Mouse (Mus musculus): ENCODE results near the gene Cacna1c. TPM values are rescaled to one million over a fixed set of nuclear protein-coding genes. Genes with fewer than 3 reads are reported as not detected.

Cacna1c gene
- polyA plus RNA-seq, 1 experiment, result not detected

DNA sequence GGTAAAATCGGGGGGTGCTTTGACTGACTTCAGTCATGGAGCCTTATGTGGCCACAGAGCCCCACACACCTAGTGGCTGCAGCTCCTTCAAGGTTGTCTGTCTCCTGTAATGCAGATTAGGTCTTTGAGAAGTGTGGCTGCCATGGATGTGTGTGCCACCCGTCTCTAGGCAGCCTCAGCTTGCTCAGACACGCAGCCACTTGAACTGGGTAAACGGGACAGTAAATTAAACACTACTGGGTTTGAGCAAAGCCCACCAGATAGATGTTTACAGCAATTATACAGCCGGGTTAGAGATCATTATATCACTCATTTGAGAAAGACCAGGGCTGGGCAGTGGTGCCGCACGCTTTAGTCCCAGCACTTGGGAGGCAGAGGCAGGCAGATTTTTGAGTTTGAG is 1.6 kb downstream of the Cacna1c start:
- TF ChIP-seq MYOD1 (IDR thresholded peaks at IDR 0.05; ENCODE audit: control insufficient read depth in 1 of 3, insufficient read length in 2 of 3, low read depth in 2 of 3) (no peak), TCF12 (IDR thresholded peaks at IDR 0.05; ENCODE audit: insufficient read depth, poor library complexity, severe bottlenecking) (no peak), POLR2AphosphoS2 (IDR thresholded peaks at IDR 0.05; ENCODE audit: insufficient read length, low read depth) (no peak), MAX (IDR thresholded peaks at IDR 0.05; ENCODE audit: low read depth) (no peak), SRF (IDR thresholded peaks at IDR 0.05; ENCODE audit: control insufficient read depth, insufficient read length, low read depth) (no peak), REST (IDR thresholded peaks at IDR 0.05; ENCODE audit: insufficient read depth, insufficient read length) (no peak), E2F4 (IDR thresholded peaks at IDR 0.05; ENCODE audit: insufficient read depth) (no peak), USF1 (IDR thresholded peaks at IDR 0.05; ENCODE audit: low read depth) (no peak), TCF3 (IDR thresholded peaks at IDR 0.05; ENCODE audit: insufficient read length, low read depth) (no peak), CEBPB (IDR thresholded peaks at IDR 0.05; ENCODE audit: insufficient read depth, poor library complexity, severe bottlenecking) (no peak), POLR2A (IDR thresholded peaks at IDR 0.05; ENCODE audit: insufficient read length, low read depth) (no peak)
- Histone ChIP-seq H3ac (ENCODE audit: control insufficient read depth, insufficient read length) (no peak overlapping the region), H3K36me3 (ENCODE audit: control insufficient read depth, insufficient read depth) (no peaks in the 10 kb centered on the region), H3K79me2 (ENCODE audit: control insufficient read depth, insufficient read depth) (no peaks in the 10 kb centered on the region), H3K27me3 (ENCODE audit: control insufficient read depth, insufficient read depth, insufficient read length) (no peaks in the 10 kb centered on the region), H3K4me3 (no peak overlapping the region), H3K4me2 (ENCODE audit: low read depth) (no peak overlapping the region)

DNA sequence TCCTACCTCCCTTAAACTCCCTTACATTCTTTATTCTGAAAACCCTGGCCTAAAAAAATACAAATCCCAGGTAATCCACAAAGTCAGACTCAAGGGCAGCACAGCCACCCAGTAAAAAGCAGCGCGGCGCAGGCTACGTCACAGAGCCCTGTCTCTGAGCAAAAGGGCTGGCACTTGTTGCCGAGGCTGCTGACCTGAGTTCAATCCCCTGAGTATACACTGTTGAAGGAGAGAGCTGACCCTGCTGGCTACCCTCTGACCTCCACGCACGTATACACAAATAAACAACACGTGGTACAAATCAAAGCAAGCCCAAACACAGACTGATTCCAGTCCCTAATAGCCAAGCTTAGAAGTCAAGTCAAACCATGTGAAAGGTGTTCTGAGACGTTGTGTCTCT is 2.1 kb downstream of the Cacna1c start:
- Histone ChIP-seq H3K4me2 (ENCODE audit: low read depth) (no peak overlapping the region), H3ac (ENCODE audit: control insufficient read depth, insufficient read length) (no peak overlapping the region), H3K4me3 (no peak overlapping the region), H3K36me3 (ENCODE audit: control insufficient read depth, insufficient read depth) (no peaks in the 10 kb centered on the region), H3K79me2 (ENCODE audit: control insufficient read depth, insufficient read depth) (no peaks in the 10 kb centered on the region), H3K27me3 (ENCODE audit: control insufficient read depth, insufficient read depth, insufficient read length) (no peaks in the 10 kb centered on the region)
- TF ChIP-seq MAX (IDR thresholded peaks at IDR 0.05; ENCODE audit: low read depth) (no peak), E2F4 (IDR thresholded peaks at IDR 0.05; ENCODE audit: insufficient read depth) (no peak), USF1 (IDR thresholded peaks at IDR 0.05; ENCODE audit: low read depth) (no peak), TCF12 (IDR thresholded peaks at IDR 0.05; ENCODE audit: insufficient read depth, poor library complexity, severe bottlenecking) (no peak), REST (IDR thresholded peaks at IDR 0.05; ENCODE audit: insufficient read depth, insufficient read length) (no peak), POLR2A (IDR thresholded peaks at IDR 0.05; ENCODE audit: insufficient read length, low read depth) (no peak), MYOD1 (IDR thresholded peaks at IDR 0.05; ENCODE audit: control insufficient read depth in 1 of 3, insufficient read length in 2 of 3, low read depth in 2 of 3) (no peak), TCF3 (IDR thresholded peaks at IDR 0.05; ENCODE audit: insufficient read length, low read depth) (no peak), CEBPB (IDR thresholded peaks at IDR 0.05; ENCODE audit: insufficient read depth, poor library complexity, severe bottlenecking) (no peak), POLR2AphosphoS2 (IDR thresholded peaks at IDR 0.05; ENCODE audit: insufficient read length, low read depth) (no peak), MYOG (IDR thresholded peaks at IDR 0.05; ENCODE audit: control insufficient read depth in 1 of 3, insufficient read depth in 1 of 3, insufficient read length in 2 of 3, low read depth in 2 of 3) (no peak), SRF (IDR thresholded peaks at IDR 0.05; ENCODE audit: control insufficient read depth, insufficient read length, low read depth) (no peak)

DNA sequence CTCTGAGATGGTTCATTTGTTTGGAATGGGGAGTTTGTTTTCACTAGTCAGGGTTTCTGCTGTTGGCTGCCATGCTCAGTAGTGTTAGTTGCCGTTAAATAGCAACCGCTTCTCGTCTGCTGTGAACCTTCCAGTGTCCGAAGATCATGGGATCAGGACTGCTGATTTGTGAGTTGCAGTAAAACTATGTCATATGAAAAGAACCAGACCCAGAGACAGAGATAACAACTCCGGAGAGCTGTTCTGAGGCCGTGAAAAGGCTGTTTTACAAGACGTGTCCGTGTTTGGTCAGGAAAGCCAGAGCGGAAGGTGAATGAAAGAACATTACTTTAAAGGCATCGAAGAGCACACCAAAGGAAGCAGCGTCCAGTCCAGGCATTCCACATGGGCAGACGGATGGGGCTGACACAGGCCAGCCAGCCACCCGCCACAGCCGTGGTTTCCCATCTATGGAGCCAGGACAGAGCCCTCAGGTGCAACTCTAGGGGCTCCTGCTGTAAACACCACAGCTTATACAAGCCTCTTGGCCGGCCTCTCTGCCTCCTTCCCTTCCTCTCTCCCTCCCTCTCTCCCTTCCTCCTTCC is 2.6 kb downstream of the Cacna1c start:
- Histone ChIP-seq H3K4me2 (ENCODE audit: low read depth) (no peak overlapping the region), H3ac (ENCODE audit: control insufficient read depth, insufficient read length) (no peak overlapping the region), H3K4me3 (no peak overlapping the region), H3K79me2 (ENCODE audit: control insufficient read depth, insufficient read depth) (no peaks in the 10 kb centered on the region), H3K36me3 (ENCODE audit: control insufficient read depth, insufficient read depth) (no peaks in the 10 kb centered on the region), H3K27me3 (ENCODE audit: control insufficient read depth, insufficient read depth, insufficient read length) (no peaks in the 10 kb centered on the region)
- TF ChIP-seq E2F4 (IDR thresholded peaks at IDR 0.05; ENCODE audit: insufficient read depth) (no peak), REST (IDR thresholded peaks at IDR 0.05; ENCODE audit: insufficient read depth, insufficient read length) (no peak), POLR2AphosphoS2 (IDR thresholded peaks at IDR 0.05; ENCODE audit: insufficient read length, low read depth) (no peak), MYOD1 (IDR thresholded peaks at IDR 0.05; ENCODE audit: control insufficient read depth in 1 of 3, insufficient read length in 2 of 3, low read depth in 2 of 3) (no peak), TCF3 (IDR thresholded peaks at IDR 0.05; ENCODE audit: insufficient read length, low read depth) (no peak), CEBPB (IDR thresholded peaks at IDR 0.05; ENCODE audit: insufficient read depth, poor library complexity, severe bottlenecking) (no peak), SRF (IDR thresholded peaks at IDR 0.05; ENCODE audit: control insufficient read depth, insufficient read length, low read depth) (no peak), POLR2A (IDR thresholded peaks at IDR 0.05; ENCODE audit: insufficient read length, low read depth) (no peak), TCF12 (IDR thresholded peaks at IDR 0.05; ENCODE audit: insufficient read depth, poor library complexity, severe bottlenecking) (no peak), USF1 (IDR thresholded peaks at IDR 0.05; ENCODE audit: low read depth) (no peak), MAX (IDR thresholded peaks at IDR 0.05; ENCODE audit: low read depth) (no peak), MYOG (IDR thresholded peaks at IDR 0.05; ENCODE audit: control insufficient read depth in 1 of 3, insufficient read depth in 1 of 3, insufficient read length in 2 of 3, low read depth in 2 of 3) (no peak)

DNA sequence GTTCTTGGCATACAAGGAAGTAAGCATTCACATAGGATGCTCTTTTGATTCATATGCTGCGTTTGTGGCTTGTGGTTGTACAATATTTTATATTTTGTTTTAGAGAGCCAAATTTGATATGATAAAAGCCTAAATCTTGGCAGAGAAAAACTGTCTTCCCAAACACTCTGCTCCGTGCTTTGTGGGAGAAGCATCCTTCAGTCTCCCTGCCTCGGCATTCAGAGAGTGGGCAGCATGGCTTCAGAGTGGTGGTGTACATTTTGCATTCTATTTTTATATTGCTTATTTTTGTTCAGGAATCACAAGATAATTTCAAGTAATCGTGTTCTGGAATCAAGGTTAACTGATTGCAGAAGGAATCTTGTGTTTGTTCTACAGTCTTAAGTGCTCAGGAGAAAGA is 4.7 kb downstream of the Cacna1c start:
- Histone ChIP-seq H3K4me2 (ENCODE audit: low read depth) (no peak overlapping the region), H3K27me3 (ENCODE audit: control insufficient read depth, insufficient read depth, insufficient read length) (no peaks in the 10 kb centered on the region), H3K4me3 (no peak overlapping the region), H3K36me3 (ENCODE audit: control insufficient read depth, insufficient read depth) (no peaks in the 10 kb centered on the region), H3K79me2 (ENCODE audit: control insufficient read depth, insufficient read depth) (no peaks in the 10 kb centered on the region), H3ac (ENCODE audit: control insufficient read depth, insufficient read length) (no peak overlapping the region)
- TF ChIP-seq TCF3 (IDR thresholded peaks at IDR 0.05; ENCODE audit: insufficient read length, low read depth) (no peak), USF1 (IDR thresholded peaks at IDR 0.05; ENCODE audit: low read depth) (no peak), POLR2A (IDR thresholded peaks at IDR 0.05; ENCODE audit: insufficient read length, low read depth) (no peak), POLR2AphosphoS2 (IDR thresholded peaks at IDR 0.05; ENCODE audit: insufficient read length, low read depth) (no peak), MAX (IDR thresholded peaks at IDR 0.05; ENCODE audit: low read depth) (no peak), SRF (IDR thresholded peaks at IDR 0.05; ENCODE audit: control insufficient read depth, insufficient read length, low read depth) (no peak), CEBPB (IDR thresholded peaks at IDR 0.05; ENCODE audit: insufficient read depth, poor library complexity, severe bottlenecking) (no peak), MYOG (IDR thresholded peaks at IDR 0.05; ENCODE audit: control insufficient read depth in 1 of 3, insufficient read depth in 1 of 3, insufficient read length in 2 of 3, low read depth in 2 of 3) (no peak), REST (IDR thresholded peaks at IDR 0.05; ENCODE audit: insufficient read depth, insufficient read length) (no peak), TCF12 (IDR thresholded peaks at IDR 0.05; ENCODE audit: insufficient read depth, poor library complexity, severe bottlenecking) (no peak), MYOD1 (IDR thresholded peaks at IDR 0.05; ENCODE audit: control insufficient read depth in 1 of 3, insufficient read length in 2 of 3, low read depth in 2 of 3) (no peak)

Data from myocyte (in vitro differentiated cells).